Mouse (Mus musculus) limb, embryonic 12.5 days (tissue): ENCODE results near the gene E130208F15Rik. TPM values are rescaled to one million over a fixed set of nuclear protein-coding genes. Genes with fewer than 3 reads are reported as not detected.

Experiments
- ATAC-seq: fragments of 200-750 bp; cut with Nextera tagmentation; 2 replicates; pipeline ENCODE4 v1.8.0; 2017; ENCODE audit warnings: low read depth, moderate TSS enrichment; ENCODE audit not compliant: insufficient number of reproducible peaks, insufficient read depth, low FRiP score, low TSS enrichment
- H3K27ac ChIP-seq: fragments of 300-500 bp; sonication (generic); 2 replicates; pipeline ENCODE4 v1.5.1; 2016; ENCODE audit warnings: mild to moderate bottlenecking, moderate library complexity
- H3K27me3 ChIP-seq: fragments of 300-500 bp; sonication (generic); 2 replicates; pipeline ENCODE4 v1.6.1; 2016; ENCODE audit warnings: mild to moderate bottlenecking, moderate library complexity
- H3K36me3 ChIP-seq: fragments of 300-500 bp; sonication (generic); 2 replicates; pipeline ENCODE4 v1.6.1; 2016; ENCODE audit warnings: mild to moderate bottlenecking, moderate library complexity
- H3K4me1 ChIP-seq: fragments of 300-500 bp; sonication (generic); replicated peaks from 2 replicates; pipeline ENCODE4 v1.6.1; 2016
- H3K4me2 ChIP-seq: fragments of 300-500 bp; sonication (generic); 2 replicates; pipeline ENCODE4 v1.6.1; 2016; ENCODE audit warnings: mild to moderate bottlenecking, moderate library complexity
- H3K4me3 ChIP-seq: fragments of 300-500 bp; sonication (generic); replicated peaks from 2 replicates; pipeline ENCODE4 v1.5.1; 2016; ENCODE audit warnings: mild to moderate bottlenecking
- H3K9ac ChIP-seq: fragments of 300-500 bp; sonication (generic); replicated peaks from 2 replicates; pipeline ENCODE4 v1.6.1; 2016; ENCODE audit warnings: mild to moderate bottlenecking, moderate library complexity
- H3K9me3 ChIP-seq: fragments of 300-500 bp; sonication (generic); 2 replicates; pipeline ENCODE4 v1.6.1; 2016; ENCODE audit warnings: mild to moderate bottlenecking, moderate library complexity
- WGBS: fragments of 180-500 bp; shearing (Covaris S2); methylation state at CpG from one replicate; pipeline ENCODE4 v1.1.7; 2016; 5-methylcytosine and 5-hydroxymethylcytosine counted together
- polyA plus RNA-seq: library from polyadenylated mRNA; unstranded; fragments of >200 nt; fragmentation: Nextera tagmentation; extraction: Ambion mirVana; gene quantifications from 2 replicates; pipeline ENCODE4 v1.2.1, GENCODE M21; 2016

The E130208F15Rik gene
- polyA plus RNA-seq, 1 experiment from 2014 or later: 5.0 TPM

- peaks cover 14% of the 10 kb centered on the region for H3K36me3 ChIP-seq
- 74% methylated on average over 7 of the region's 7 CpGs for WGBS
- peak overlapping the region; percentile 44 for H3K9ac ChIP-seq
- 0 out of 2 replicates have a peak overlapping the region, but pooled peaks have one; percentile 29 for H3K27ac ChIP-seq
- H3K4me3 ChIP-seq: no peak overlapping the region
- no peak; the same call in 1 of the 2 replicates for ATAC-seq
- peaks cover 26% of the 10 kb centered on the region for H3K4me1 ChIP-seq
- peaks cover 2% of the 10 kb centered on the region; the same call in 1 of the 2 replicates for H3K27me3 ChIP-seq
- no peak overlapping the region for H3K4me2 ChIP-seq
- H3K9me3 ChIP-seq: no peaks in the 10 kb centered on the region
Observed at GRCm38 (mm10) chr7:30289071-30289713, 32.3 kb upstream of the E130208F15Rik start.

GRCm38 (mm10) chr7:30289714-30290399, 31.7 kb upstream of the E130208F15Rik start:
- Histone ChIP-seq H3K27ac (0 out of 2 replicates have a peak overlapping the region, but pooled peaks have one; percentile 29), H3K9ac (peak overlapping the region; percentile 44), H3K9me3 (no peaks in the 10 kb centered on the region), H3K4me3 (no peak overlapping the region), H3K4me2 (no peak overlapping the region), H3K36me3 (peaks cover 21% of the 10 kb centered on the region), H3K4me1 (peaks cover 26% of the 10 kb centered on the region), H3K27me3 (peaks cover 2% of the 10 kb centered on the region; the same call in 1 of the 2 replicates)
- 51% methylated on average over 10 of the region's 10 CpGs for WGBS
- peak; percentile 52 for ATAC-seq

GRCm38 (mm10) chr7:30291215-30292131, 30.1 kb upstream of the E130208F15Rik start, which contains the start of gene Clip3:
Clip3 (plus strand) TSS chr7:30291728.
- Histone ChIP-seq H3K4me2 (peak within 1 kb of the TSS; percentile 94), H3K9me3 (no peaks in the 10 kb centered on the region), H3K4me3 (peak within 1 kb of the TSS; percentile 87), H3K27me3 (no peaks in the 10 kb centered on the region; the same call in 1 of the 2 replicates), H3K27ac (peak within 1 kb of the TSS; percentile 57), H3K9ac (peak within 1 kb of the TSS; percentile 87), H3K4me1 (peaks cover 26% of the 10 kb centered on the region), H3K36me3 (peaks cover 37% of the 10 kb centered on the region)
- ATAC-seq: peak; percentile 69; the same call in 1 of the 2 replicates
- WGBS: 6% methylated on average over 35 of the region's 35 CpGs

- no peak for ATAC-seq
- no peak overlapping the region for H3K4me3 ChIP-seq
- WGBS: 88% methylated on average over 13 of the region's 13 CpGs
- no peaks in the 10 kb centered on the region for H3K9me3 ChIP-seq
- H3K27me3 ChIP-seq: no peaks in the 10 kb centered on the region
- no peak overlapping the region for H3K27ac ChIP-seq
- no peak overlapping the region for H3K9ac ChIP-seq
- H3K4me1 ChIP-seq: peaks cover 26% of the 10 kb centered on the region
- peaks cover 60% of the 10 kb centered on the region for H3K36me3 ChIP-seq
- no peak overlapping the region for H3K4me2 ChIP-seq
Observed at GRCm38 (mm10) chr7:30293795-30294194, 27.7 kb upstream of the E130208F15Rik start.

- H3K4me3 ChIP-seq: no peak overlapping the region
- H3K9me3 ChIP-seq: no peaks in the 10 kb centered on the region
- no peak overlapping the region for H3K9ac ChIP-seq
- no peaks in the 10 kb centered on the region for H3K27me3 ChIP-seq
- no peak overlapping the region for H3K4me2 ChIP-seq
- H3K27ac ChIP-seq: no peak overlapping the region
- no peak for ATAC-seq
- H3K4me1 ChIP-seq: peaks cover 22% of the 10 kb centered on the region
- peaks cover 65% of the 10 kb centered on the region for H3K36me3 ChIP-seq
- 93% methylated on average over 5 of the region's 5 CpGs for WGBS
Observed at GRCm38 (mm10) chr7:30294296-30294695, 27.2 kb upstream of the E130208F15Rik start.

- WGBS: 74% methylated on average over 10 of the region's 10 CpGs
- no peak for ATAC-seq
Observed at GRCm38 (mm10) chr7:30295103-30295502, 26.4 kb upstream of the E130208F15Rik start.

GRCm38 (mm10) chr7:30296816-30297215, 24.7 kb upstream of the E130208F15Rik start:
- ATAC-seq: no peak

More at GRCm38 (mm10) chr7:30295103-30295502, 26.4 kb upstream of the E130208F15Rik start:
- Histone ChIP-seq H3K27ac (no peak overlapping the region), H3K9me3 (no peaks in the 10 kb centered on the region), H3K4me2 (no peak overlapping the region), H3K4me3 (no peak overlapping the region), H3K9ac (no peak overlapping the region), H3K36me3 (peaks cover 73% of the 10 kb centered on the region), H3K4me1 (peaks cover 15% of the 10 kb centered on the region), H3K27me3 (no peaks in the 10 kb centered on the region)

GRCm38 (mm10) chr7:30297266-30297665, 24.3 kb upstream of the E130208F15Rik start:
- no peak overlapping the region for H3K4me2 ChIP-seq
- no peak overlapping the region for H3K9ac ChIP-seq
- H3K4me3 ChIP-seq: no peak overlapping the region
- WGBS: 82% methylated on average over 16 of the region's 16 CpGs
- peaks cover 92% of the 10 kb centered on the region for H3K36me3 ChIP-seq
- H3K9me3 ChIP-seq: no peaks in the 10 kb centered on the region
- no peak overlapping the region for H3K27ac ChIP-seq
- H3K4me1 ChIP-seq: peaks cover 7% of the 10 kb centered on the region
- H3K27me3 ChIP-seq: no peaks in the 10 kb centered on the region
- no peak for ATAC-seq

More at GRCm38 (mm10) chr7:30296816-30297215, 24.7 kb upstream of the E130208F15Rik start:
- Histone ChIP-seq H3K9ac (no peak overlapping the region), H3K4me2 (no peak overlapping the region), H3K27ac (no peak overlapping the region), H3K4me1 (peaks cover 10% of the 10 kb centered on the region), H3K9me3 (no peaks in the 10 kb centered on the region), H3K27me3 (no peaks in the 10 kb centered on the region), H3K36me3 (peaks cover 88% of the 10 kb centered on the region), H3K4me3 (no peak overlapping the region)
- 92% methylated on average over 15 of the region's 15 CpGs for WGBS

GRCm38 (mm10) chr7:30300914-30301313, 20.6 kb upstream of the E130208F15Rik start:
- no peak for ATAC-seq
- H3K4me2 ChIP-seq: no peak overlapping the region
- H3K27me3 ChIP-seq: no peaks in the 10 kb centered on the region
- no peak overlapping the region for H3K9ac ChIP-seq
- 47% methylated on average over 3 of the region's 3 CpGs for WGBS
- peaks cover 89% of the 10 kb centered on the region for H3K36me3 ChIP-seq
- no peak overlapping the region for H3K27ac ChIP-seq
- H3K4me3 ChIP-seq: no peak overlapping the region
- H3K9me3 ChIP-seq: no peaks in the 10 kb centered on the region
- H3K4me1 ChIP-seq: no peaks in the 10 kb centered on the region

- 93% methylated on average over 16 of the region's 16 CpGs for WGBS
- Histone ChIP-seq H3K9ac (no peak overlapping the region), H3K9me3 (no peaks in the 10 kb centered on the region), H3K27ac (peak overlapping the region; percentile 29; the same call in 1 of the 2 replicates), H3K4me2 (no peak overlapping the region), H3K36me3 (peaks cover 63% of the 10 kb centered on the region), H3K27me3 (no peaks in the 10 kb centered on the region), H3K4me3 (no peak overlapping the region), H3K4me1 (peaks cover 18% of the 10 kb centered on the region)
- ATAC-seq: no peak
Observed at GRCm38 (mm10) chr7:30306083-30306779, 15.3 kb upstream of the E130208F15Rik start.
